31 mouse cellular contexts compared by ENCODE assay signal in genomic region chr13:83041506-83041905, GRCm38 (mm10).
DNase-seq lines count a peak whose midpoint lies in the region; ATAC-seq and TF ChIP-seq lines count a peak whose summit lies in the region.
"Had no signal": no experiment of that assay in that cellular context is flagged by ENCODE, and none has a peak within 500 bp of the region (broad histone marks: within the 10 kb centered on the region; RNA-seq: fewer than 3 reads in every experiment).

No protein-coding gene starts in this region.

- H3K36me3 ChIP-seq in MEL (ENCODE audit: control insufficient read depth in 1 of 2, insufficient read depth in 2 of 2, low read length in 2 of 2): peaks cover 0 to 10% of the 10 kb centered on the region in 2 experiments; a peak in 2 of 4 replicates
- no peaks in the 10 kb centered on the region for H3K36me3 ChIP-seq in forebrain, postnatal 0 days (ENCODE audit: insufficient read depth)
- H3K36me3 ChIP-seq: embryonic facial prominence, embryonic 10.5 days; embryonic facial prominence, embryonic 13.5 days; forebrain, embryonic 12.5 days; forebrain, embryonic 15.5 days; heart, embryonic 10.5 days; heart, embryonic 13.5 days had no signal

- TF ChIP-seq CTCF in MEL (IDR thresholded peaks at IDR 0.05 in 2 of 3, conservative IDR thresholded peaks at IDR 0.05 in 1 of 3; ENCODE audit: control insufficient read depth in 1 of 3, insufficient read depth in 1 of 3, low read depth in 2 of 3, low read length in 3 of 3, poor library complexity in 1 of 3, severe bottlenecking in 1 of 3): no peak
- no peak for TF ChIP-seq CTCF in forebrain, postnatal 0 days (IDR thresholded peaks at IDR 0.05; ENCODE audit: low read depth)

- ATAC-seq in megakaryocyte, adult 5-6 weeks (ENCODE audit: poor library complexity, severe bottlenecking): peak; percentile 27; the same call in 1 of the 2 replicates
- ATAC-seq in forebrain, postnatal 0 days: no peak
- ATAC-seq: forebrain, embryonic 15.5 days; hindbrain, postnatal 0 days; inflammation-experienced regulatory T-cells, adult 6 months; Patski had no signal

- H3K79me2 ChIP-seq in MEL (ENCODE audit: control insufficient read depth, insufficient read depth, low read length, poor library complexity): no peaks in the 10 kb centered on the region

- H3K9ac ChIP-seq in MEL (ENCODE audit: control insufficient read depth, low read depth, low read length, poor library complexity, severe bottlenecking): no peak overlapping the region
- no peak overlapping the region for H3K9ac ChIP-seq in forebrain, postnatal 0 days
- H3K9ac ChIP-seq: embryonic facial prominence, embryonic 13.5 days; forebrain, embryonic 12.5 days; forebrain, embryonic 15.5 days; heart, embryonic 13.5 days; hindbrain, embryonic 14.5 days had no signal

- no peak overlapping the region for H3K4me2 ChIP-seq in forebrain, postnatal 0 days (ENCODE audit: low read depth)
- H3K4me2 ChIP-seq: embryonic facial prominence, embryonic 13.5 days; forebrain, embryonic 12.5 days; forebrain, embryonic 15.5 days; heart, embryonic 13.5 days; hindbrain, embryonic 14.5 days had no signal

- DNase-seq in spleen, postnatal 36 days (ENCODE audit: low spot score in 2 of 2): peak; percentile 19 to 54
- no peak for DNase-seq in spleen, adult 18-20 months
- DNase-seq in MEL (ENCODE audit: low read depth, low spot score): peak; percentile 76
- DNase-seq in urinary bladder, postnatal 25 days (ENCODE audit: low spot score): no peak
- DNase-seq in forebrain, postnatal 0 days: no peak
- DNase-seq in adrenal gland, postnatal 4 days (ENCODE audit: low spot score in 2 of 2): no peak
- DNase-seq: adrenal gland, postnatal 10 days; adrenal gland, postnatal 36 days; cerebellum, adult 11 months; cerebellum, adult 2 months; cerebellum, adult 9-11 months; cerebellum, postnatal 25 days; embryo, embryonic 11 days; gastrocnemius, postnatal 10 days; gastrocnemius, postnatal 36 days; heart, adult 2 months; heart, postnatal 14 days; heart, postnatal 4 days had no signal

- no peak for TF ChIP-seq POLR2A in MEL (IDR thresholded peaks at IDR 0.05; ENCODE audit: control insufficient read depth in 1 of 2, insufficient read depth in 1 of 2, low read depth in 1 of 2, low read length in 2 of 2, poor library complexity in 1 of 2)

- H3K4me3 ChIP-seq in MEL (ENCODE audit: control insufficient read depth in 1 of 2, insufficient read depth in 1 of 2, low read depth in 2 of 2, low read length in 2 of 2): no peak overlapping the region
- no peak overlapping the region for H3K4me3 ChIP-seq in forebrain, postnatal 0 days (ENCODE audit: low read depth, low read length)
- H3K4me3 ChIP-seq: embryonic facial prominence, embryonic 10.5 days; embryonic facial prominence, embryonic 13.5 days; erythroblast, embryonic 14.5 days; forebrain, embryonic 12.5 days; forebrain, embryonic 15.5 days; heart, adult 2 months; heart, embryonic 10.5 days; heart, embryonic 13.5 days had no signal

- no peaks in the 10 kb centered on the region for H3K27me3 ChIP-seq in MEL (ENCODE audit: control insufficient read depth in 1 of 2, insufficient read depth in 2 of 2, low read length in 2 of 2)
- no peaks in the 10 kb centered on the region for H3K27me3 ChIP-seq in forebrain, postnatal 0 days (ENCODE audit: insufficient read depth, low read length)
- H3K27me3 ChIP-seq: CH12.LX; embryonic facial prominence, embryonic 13.5 days; forebrain, embryonic 12.5 days; forebrain, embryonic 15.5 days; heart, embryonic 13.5 days; Patski had no signal

- H3K4me1 ChIP-seq in MEL (ENCODE audit: control insufficient read depth in 1 of 2, insufficient read depth in 2 of 2, low read length in 2 of 2): peaks cover 5 to 8% of the 10 kb centered on the region in 2 experiments
- H3K4me1 ChIP-seq in forebrain, postnatal 0 days (ENCODE audit: insufficient read depth): no peaks in the 10 kb centered on the region
- H3K4me1 ChIP-seq: forebrain, embryonic 12.5 days; forebrain, embryonic 15.5 days had no signal

- H3K9me3 ChIP-seq in MEL (replicated peaks; ENCODE audit: insufficient read depth, low read length): no peaks in the 10 kb centered on the region
- H3K9me3 ChIP-seq in forebrain, postnatal 0 days (ENCODE audit: low read length): no peaks in the 10 kb centered on the region
- H3K9me3 ChIP-seq: embryonic facial prominence, embryonic 10.5 days; embryonic facial prominence, embryonic 13.5 days; forebrain, embryonic 12.5 days; forebrain, embryonic 15.5 days; heart, embryonic 10.5 days; heart, embryonic 13.5 days had no signal

- no peak overlapping the region for H3K27ac ChIP-seq in MEL (ENCODE audit: control insufficient read depth, low read depth, low read length)
- no peak overlapping the region for H3K27ac ChIP-seq in forebrain, postnatal 0 days (ENCODE audit: low read depth, low read length)
- H3K27ac ChIP-seq: embryonic facial prominence, embryonic 10.5 days; embryonic facial prominence, embryonic 13.5 days; forebrain, embryonic 12.5 days; forebrain, embryonic 15.5 days; heart, adult 2 months; heart, embryonic 10.5 days; heart, embryonic 13.5 days; hindbrain, embryonic 14.5 days; hindbrain, postnatal 0 days had no signal

- TF ChIP-seq RAD21 in MEL (IDR thresholded peaks at IDR 0.05; ENCODE audit: low read depth, low read length): no peak

- TF ChIP-seq EP300 in MEL (IDR thresholded peaks at IDR 0.05; ENCODE audit: low read depth in 1 of 2, low read length in 2 of 2): peak; percentile 95 to 100

- WGBS in forebrain, postnatal 0 days: 96% methylated on average over 1 of the region's 1 CpGs

TF ChIP-seq in MEL, 35 proteins besides CTCF, POLR2A, EP300 and RAD21:
- TF ChIP-seq ELF1 (IDR thresholded peaks at IDR 0.05; ENCODE audit: low read depth, low read length): peak; percentile 38; the same call in 1 of the 2 replicates
- no peak for TF ChIP-seq TBP (IDR thresholded peaks at IDR 0.05; ENCODE audit: low read depth, low read length)
- no peak for TF ChIP-seq MEF2A (IDR thresholded peaks at IDR 0.05; ENCODE audit: extremely low read depth, insufficient replicate concordance, low read depth, low read length, poor library complexity, severe bottlenecking)
- TF ChIP-seq MYB (IDR thresholded peaks at IDR 0.05; ENCODE audit: low read depth, low read length): no peak
- TF ChIP-seq E2F4 (IDR thresholded peaks at IDR 0.05; ENCODE audit: borderline replicate concordance, low read depth, low read length): no peak
- no peak for TF ChIP-seq ZNF384 (IDR thresholded peaks at IDR 0.05; ENCODE audit: low read depth, low read length)
- peak; percentile 94 for TF ChIP-seq RCOR1 (IDR thresholded peaks at IDR 0.05; ENCODE audit: low read depth, low read length)
- TF ChIP-seq GATA1 (IDR thresholded peaks at IDR 0.05; ENCODE audit: low read depth, low read length): peak; percentile 97
- TF ChIP-seq TCF12 (IDR thresholded peaks at IDR 0.05; ENCODE audit: low read depth, low read length): peak; percentile 87
- peak; percentile 63; the same call in 1 of the 2 replicates for TF ChIP-seq ETS1 (IDR thresholded peaks at IDR 0.05; ENCODE audit: low read depth, low read length)
- no peak for TF ChIP-seq HCFC1 (IDR thresholded peaks at IDR 0.05; ENCODE audit: low read depth, low read length)
- TF ChIP-seq USF1 (IDR thresholded peaks at IDR 0.05; ENCODE audit: low read depth, low read length): no peak
- no peak for TF ChIP-seq UBTF (IDR thresholded peaks at IDR 0.05; ENCODE audit: borderline replicate concordance, insufficient read depth, low read depth, low read length)
- TF ChIP-seq CHD1 (IDR thresholded peaks at IDR 0.05; ENCODE audit: low read depth, low read length): no peak
- peak; percentile 61 for TF ChIP-seq TAL1 (IDR thresholded peaks at IDR 0.05; ENCODE audit: low read length)
- TF ChIP-seq SMC3 (IDR thresholded peaks at IDR 0.05; ENCODE audit: low read depth, low read length): no peak
- no peak for TF ChIP-seq NRF1 (IDR thresholded peaks at IDR 0.05; ENCODE audit: insufficient read depth, low read depth, low read length, poor library complexity, severe bottlenecking)
- TF ChIP-seq ZMIZ1 (IDR thresholded peaks at IDR 0.05; ENCODE audit: low read depth, low read length): no peak
- TF ChIP-seq KAT2A (conservative IDR thresholded peaks at IDR 0.05; ENCODE audit: low read depth, low read length): no peak
- no peak for TF ChIP-seq JUND (IDR thresholded peaks at IDR 0.05; ENCODE audit: low read depth, low read length)
- TF ChIP-seq MXI1 (IDR thresholded peaks at IDR 0.05; ENCODE audit: low read depth, low read length): no peak
- TF ChIP-seq CHD2 (IDR thresholded peaks at IDR 0.05; ENCODE audit: low read length): no peak
- TF ChIP-seq BHLHE40 (IDR thresholded peaks at IDR 0.05; ENCODE audit: borderline replicate concordance, low read depth, low read length): no peak

Comparison
In these comparisons a context has a peak if more than half of its experiments do, and no peak if none do; other contexts are left out.
1. DNase-seq: peak in spleen, postnatal 36 days (2 of 2) and MEL (single experiment); none in spleen, adult 18-20 months (0 of 2), urinary bladder, postnatal 25 days (single experiment), forebrain, postnatal 0 days (single experiment) and adrenal gland, postnatal 4 days (0 of 2).